Mouse (Mus musculus): ENCODE measurements around the gene Hps1. TPM values are rescaled to one million over a fixed set of nuclear protein-coding genes. Genes with fewer than 3 reads are reported as not detected.

Gene Hps1
- 13.7 and 16.9 TPM in 2 replicates for polyA plus RNA-seq (2016; fragmentation: Nextera tagmentation; extraction: Ambion mirVana)

GRCm38 (mm10) chr19:42779531-42780155, at the start of gene Hps1:
TSS of gene Hps1 (minus strand) at chr19:42779978.
- Histone ChIP-seq H3K9ac (peak within 1 kb of the TSS; percentile 57), H3K4me1 (0 out of 2 replicates have a peak, but pooled peaks cover 4% of the 10 kb centered on the region), H3K4me2 (replicated peaks) (peak within 1 kb of the TSS; percentile 63), H3K27me3 (replicated peaks) (no peaks in the 10 kb centered on the region), H3K36me3 (no peaks in the 10 kb centered on the region), H3K27ac (0 out of 2 replicates have a peak within 1 kb of the TSS, but pooled peaks have one; percentile 15), H3K4me3 (peak within 1 kb of the TSS; percentile 58), H3K9me3 (no peaks in the 10 kb centered on the region)
- peak; percentile 99 for ATAC-seq (ENCODE audit: low FRiP score, low read depth)
- under 1% methylated on average over 43 of the region's 43 CpGs for WGBS

- no peak overlapping the region for H3K27ac ChIP-seq
- H3K27me3 ChIP-seq (replicated peaks) = no peaks in the 10 kb centered on the region
- no peak overlapping the region for H3K4me3 ChIP-seq
- no peaks in the 10 kb centered on the region for H3K9me3 ChIP-seq
- 69% methylated on average over 4 of the region's 4 CpGs for WGBS
- no peaks in the 10 kb centered on the region for H3K36me3 ChIP-seq
- H3K4me1 ChIP-seq = no peaks in the 10 kb centered on the region
- ATAC-seq (ENCODE audit: low FRiP score, low read depth) = no peak
- no peak overlapping the region for H3K4me2 ChIP-seq (replicated peaks)
- H3K9ac ChIP-seq = no peak overlapping the region
These were observed 49.4 kb upstream of the Hps1 start for GRCm38 (mm10) chr19:42829196-42829595.

DNA sequence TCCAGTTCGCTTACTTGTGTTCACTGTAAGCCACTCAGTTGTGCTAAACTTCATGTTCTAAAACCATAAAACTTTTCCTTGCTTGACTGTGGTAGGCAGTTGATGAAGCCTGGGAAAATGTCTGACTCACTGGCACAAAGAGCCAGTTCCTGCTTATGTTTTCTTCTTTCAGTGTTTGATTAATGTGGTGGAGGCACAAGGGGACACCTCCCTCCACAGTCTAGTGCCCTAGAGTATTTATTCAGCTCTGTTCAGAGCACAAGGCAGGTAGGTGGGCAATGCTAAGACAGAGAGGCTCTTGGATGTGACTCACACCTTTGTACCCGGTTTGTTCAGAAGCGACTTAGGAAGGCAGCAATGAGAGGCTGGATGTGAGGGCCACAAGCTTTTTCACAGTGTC, 48.1 kb upstream of the Hps1 start:
- WGBS = 84% methylated on average over 3 of the region's 3 CpGs
- Histone ChIP-seq H3K9me3 (no peaks in the 10 kb centered on the region), H3K27ac (no peak overlapping the region), H3K36me3 (no peaks in the 10 kb centered on the region), H3K9ac (no peak overlapping the region), H3K4me2 (replicated peaks) (no peak overlapping the region), H3K4me3 (no peak overlapping the region), H3K4me1 (no peaks in the 10 kb centered on the region), H3K27me3 (replicated peaks) (no peaks in the 10 kb centered on the region)
- ATAC-seq (ENCODE audit: low FRiP score, low read depth) = no peak

GRCm38 (mm10) chr19:42820109-42820508, 40.3 kb upstream of the Hps1 start:
- H3K27ac ChIP-seq = no peak overlapping the region
- 89% methylated on average over 5 of the region's 5 CpGs for WGBS
- no peak overlapping the region for H3K4me3 ChIP-seq
- no peak overlapping the region for H3K4me2 ChIP-seq (replicated peaks)
- no peak for ATAC-seq (ENCODE audit: low FRiP score, low read depth)
- no peaks in the 10 kb centered on the region for H3K36me3 ChIP-seq
- no peak overlapping the region for H3K9ac ChIP-seq
- H3K4me1 ChIP-seq = no peaks in the 10 kb centered on the region
- no peaks in the 10 kb centered on the region for H3K9me3 ChIP-seq
- no peaks in the 10 kb centered on the region for H3K27me3 ChIP-seq (replicated peaks)

DNA sequence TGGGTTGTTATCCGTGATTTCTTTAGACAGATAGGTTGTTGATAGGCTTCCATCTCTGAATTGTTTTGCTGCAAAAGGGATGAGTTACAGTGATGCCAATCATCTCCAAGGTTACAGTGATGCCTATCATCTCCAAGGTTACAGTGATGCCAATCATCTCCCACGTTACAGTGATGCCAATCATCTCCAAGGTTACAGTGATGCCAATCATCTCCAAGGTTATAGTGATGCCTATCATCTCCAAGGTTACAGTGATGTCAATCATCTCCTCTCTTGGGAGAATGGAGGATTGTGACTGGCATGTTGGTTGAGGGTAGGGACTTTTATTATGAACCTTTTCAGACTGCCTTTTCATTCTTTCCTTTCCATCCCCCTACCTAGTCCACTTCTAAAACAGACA, 38.0 kb upstream of the Hps1 start:
- Histone ChIP-seq H3K27me3 (replicated peaks) (no peaks in the 10 kb centered on the region), H3K36me3 (no peaks in the 10 kb centered on the region), H3K4me1 (no peaks in the 10 kb centered on the region), H3K4me3 (no peak overlapping the region), H3K9me3 (no peaks in the 10 kb centered on the region), H3K4me2 (replicated peaks) (no peak overlapping the region), H3K27ac (no peak overlapping the region), H3K9ac (no peak overlapping the region)
- no peak for ATAC-seq (ENCODE audit: low FRiP score, low read depth)
- WGBS = 79% methylated on average over 2 of the region's 2 CpGs

DNA sequence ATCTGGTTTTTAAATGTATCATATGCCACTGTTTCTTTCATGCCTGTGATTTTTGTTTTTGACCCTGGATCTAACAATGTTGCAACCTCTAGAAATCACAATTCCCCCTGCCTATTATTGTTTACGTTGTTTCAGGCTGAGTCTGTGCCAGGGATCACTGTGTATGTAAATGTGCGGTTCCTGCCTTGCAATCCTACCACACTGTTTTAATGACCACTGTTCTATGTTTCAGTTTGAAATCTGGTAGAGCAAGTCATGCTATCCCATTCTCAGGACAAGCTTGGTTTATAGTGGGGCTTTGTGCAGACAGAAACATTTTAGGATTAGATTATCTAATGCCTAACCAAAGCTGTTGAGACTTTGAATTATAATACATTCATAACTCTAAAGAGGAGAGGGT, 36.5 kb upstream of the Hps1 start:
- Histone ChIP-seq H3K4me3 (no peak overlapping the region), H3K9me3 (no peaks in the 10 kb centered on the region), H3K27ac (no peak overlapping the region), H3K36me3 (no peaks in the 10 kb centered on the region), H3K4me1 (no peaks in the 10 kb centered on the region), H3K27me3 (replicated peaks) (no peaks in the 10 kb centered on the region), H3K9ac (no peak overlapping the region), H3K4me2 (replicated peaks) (no peak overlapping the region)
- WGBS = 93% methylated on average over 2 of the region's 2 CpGs
- no peak for ATAC-seq (ENCODE audit: low FRiP score, low read depth)

- no peak overlapping the region for H3K4me2 ChIP-seq (replicated peaks)
- H3K9ac ChIP-seq = no peak overlapping the region
- no peaks in the 10 kb centered on the region for H3K36me3 ChIP-seq
- no peaks in the 10 kb centered on the region for H3K9me3 ChIP-seq
- no peak overlapping the region for H3K4me3 ChIP-seq
- no peaks in the 10 kb centered on the region for H3K4me1 ChIP-seq
- no peaks in the 10 kb centered on the region for H3K27me3 ChIP-seq (replicated peaks)
- no peak overlapping the region for H3K27ac ChIP-seq
- WGBS = 67% methylated on average over 5 of the region's 5 CpGs
- no peak for ATAC-seq (ENCODE audit: low FRiP score, low read depth)
These were observed 30.4 kb upstream of the Hps1 start for GRCm38 (mm10) chr19:42810140-42810539.

DNA sequence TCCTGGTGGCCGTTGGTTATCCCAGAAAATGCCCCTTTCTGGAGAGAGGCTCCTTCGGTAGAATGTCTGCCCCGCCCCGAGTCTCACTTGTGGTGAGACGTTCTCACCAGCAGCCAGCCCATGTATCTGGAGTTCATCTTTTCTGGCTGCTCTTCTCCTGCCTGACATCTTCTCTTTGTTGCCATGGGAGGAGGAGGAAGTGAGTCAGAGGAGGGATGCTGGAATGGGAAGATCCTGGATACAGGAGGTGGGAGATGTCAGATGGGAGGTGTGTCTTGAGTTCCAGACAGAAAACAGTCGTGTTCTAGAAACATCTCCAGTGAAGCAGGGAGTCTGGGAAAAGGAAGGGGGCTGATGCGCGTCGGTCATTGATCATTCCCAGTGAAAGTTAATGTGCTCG, 29.7 kb upstream of the Hps1 start:
- Histone ChIP-seq H3K9ac (no peak overlapping the region), H3K4me3 (no peak overlapping the region), H3K27ac (no peak overlapping the region), H3K4me1 (no peaks in the 10 kb centered on the region), H3K4me2 (replicated peaks) (no peak overlapping the region), H3K36me3 (no peaks in the 10 kb centered on the region), H3K27me3 (replicated peaks) (no peaks in the 10 kb centered on the region), H3K9me3 (no peaks in the 10 kb centered on the region)
- no peak for ATAC-seq (ENCODE audit: low FRiP score, low read depth)
- WGBS = 89% methylated on average over 10 of the region's 10 CpGs

GRCm38 (mm10) chr19:42797866-42798265, 18.1 kb upstream of the Hps1 start:
- WGBS = 67% methylated on average over 2 of the region's 2 CpGs
- no peak for ATAC-seq (ENCODE audit: low FRiP score, low read depth)

DNA sequence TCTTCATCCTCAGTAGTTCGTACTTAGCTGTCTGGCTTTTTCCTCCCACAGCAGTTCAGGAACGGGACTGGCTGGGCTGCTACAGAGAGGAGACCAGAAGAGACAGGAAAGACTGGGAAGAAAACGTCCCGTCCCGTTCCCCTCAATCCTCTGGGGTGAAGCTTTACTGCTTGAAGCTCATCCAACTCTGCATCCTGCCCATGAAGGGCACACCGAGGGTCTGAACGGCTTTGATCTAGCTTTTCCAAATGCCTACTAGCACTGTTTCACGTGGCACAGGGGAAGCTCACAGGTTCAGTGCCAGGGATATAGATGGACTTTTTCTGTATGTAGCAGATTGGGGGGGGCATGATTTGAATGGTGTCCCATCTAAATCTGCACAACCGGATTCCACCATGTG, 16.0 kb upstream of the Hps1 start:
- Histone ChIP-seq H3K4me3 (no peak overlapping the region), H3K27me3 (replicated peaks) (no peaks in the 10 kb centered on the region; the same call in 1 of the 2 replicates), H3K9me3 (no peaks in the 10 kb centered on the region), H3K9ac (no peak overlapping the region), H3K36me3 (no peaks in the 10 kb centered on the region), H3K4me2 (replicated peaks) (peak overlapping the region; percentile 91), H3K27ac (no peak overlapping the region), H3K4me1 (peaks cover 10% of the 10 kb centered on the region; the same call in 1 of the 2 replicates)
- no peak for ATAC-seq (ENCODE audit: low FRiP score, low read depth)
- 30% methylated on average over 9 of the region's 9 CpGs for WGBS

More at GRCm38 (mm10) chr19:42797866-42798265, 18.1 kb upstream of the Hps1 start:
- H3K4me3 ChIP-seq = no peak overlapping the region
- no peak overlapping the region for H3K4me2 ChIP-seq (replicated peaks)
- H3K9me3 ChIP-seq = no peaks in the 10 kb centered on the region
- no peaks in the 10 kb centered on the region for H3K36me3 ChIP-seq
- no peak overlapping the region for H3K27ac ChIP-seq
- H3K9ac ChIP-seq = no peak overlapping the region
- H3K4me1 ChIP-seq = peaks cover 10% of the 10 kb centered on the region; the same call in 1 of the 2 replicates
- H3K27me3 ChIP-seq (replicated peaks) = no peaks in the 10 kb centered on the region; the same call in 1 of the 2 replicates

DNA sequence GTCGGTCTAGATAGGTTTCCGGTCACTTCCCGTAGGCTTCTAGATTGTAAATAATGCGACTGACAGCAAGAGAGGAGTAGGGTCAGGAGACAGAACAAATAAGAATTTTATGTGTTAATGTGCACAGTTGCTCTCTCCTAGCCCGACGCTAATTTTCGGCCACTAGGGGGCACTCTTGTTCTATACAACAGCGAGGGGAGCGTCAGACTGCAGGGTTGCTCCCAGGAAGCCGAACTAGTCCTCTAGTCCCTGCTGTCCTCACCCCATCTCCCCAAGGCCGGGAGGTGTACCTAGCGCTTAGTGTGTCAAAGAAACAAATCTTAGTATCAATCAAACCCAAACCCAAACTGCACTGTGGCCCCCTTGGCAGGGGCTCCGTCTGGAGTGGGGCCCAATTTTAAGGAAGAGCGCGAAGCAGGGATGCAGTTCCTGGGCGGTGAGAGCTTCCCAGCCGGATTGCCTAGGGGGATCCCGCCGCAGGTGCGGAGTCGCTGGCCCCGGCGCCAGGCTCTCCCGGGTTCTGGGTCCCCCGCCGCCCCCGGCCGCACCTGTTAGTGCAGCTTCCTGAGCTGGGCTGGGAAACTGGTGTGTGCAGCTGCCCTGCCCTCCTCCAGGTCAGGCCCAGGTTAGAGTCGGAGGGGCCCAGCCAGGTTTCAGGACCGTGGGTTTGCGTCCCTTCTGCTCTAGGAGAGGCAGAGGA, 15.3 kb upstream of the Hps1 start:
- no peak overlapping the region for H3K27ac ChIP-seq

DNA sequence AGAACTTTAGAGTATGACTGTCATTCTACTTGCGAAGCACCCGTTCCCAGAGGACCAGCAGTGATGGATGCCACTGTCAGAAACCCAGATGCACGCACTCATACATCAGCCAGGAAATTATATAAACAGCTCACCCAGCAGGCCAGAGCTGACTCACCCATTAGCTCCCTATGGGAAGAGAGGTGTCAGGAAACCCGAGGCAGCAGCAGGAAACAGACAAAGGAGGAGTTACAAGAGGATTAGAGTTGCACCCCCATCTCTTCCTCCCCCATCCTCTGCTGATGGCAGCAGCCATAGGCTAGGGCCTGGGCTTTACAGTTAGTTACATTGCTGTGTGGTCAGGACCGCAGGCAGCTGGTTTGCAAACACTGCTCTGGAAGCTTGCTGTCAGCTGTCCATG, 8.5 kb upstream of the Hps1 start:
- no peaks in the 10 kb centered on the region for H3K4me1 ChIP-seq
- H3K36me3 ChIP-seq = no peaks in the 10 kb centered on the region
- ATAC-seq (ENCODE audit: low FRiP score, low read depth) = no peak
- H3K4me2 ChIP-seq (replicated peaks) = no peak overlapping the region
- no peak overlapping the region for H3K27ac ChIP-seq
- no peak overlapping the region for H3K9ac ChIP-seq
- no peaks in the 10 kb centered on the region for H3K9me3 ChIP-seq
- WGBS = 56% methylated on average over 5 of the region's 5 CpGs
- H3K4me3 ChIP-seq = no peak overlapping the region
- peaks cover 7% of the 10 kb centered on the region; the same call in 1 of the 2 replicates for H3K27me3 ChIP-seq (replicated peaks)

More for the DNA sequence above, 15.3 kb upstream of the Hps1 start:
- peak overlapping the region; percentile 91 for H3K4me2 ChIP-seq (replicated peaks)
- peaks cover 10% of the 10 kb centered on the region; the same call in 1 of the 2 replicates for H3K4me1 ChIP-seq
- H3K27me3 ChIP-seq (replicated peaks) = no peaks in the 10 kb centered on the region; the same call in 1 of the 2 replicates
- peak; percentile 84 for ATAC-seq (ENCODE audit: low FRiP score, low read depth)
- whole genome bisulfite sequencing = 2% methylated on average over 31 of the region's 31 CpGs
- no peaks in the 10 kb centered on the region for H3K9me3 ChIP-seq
- H3K4me3 ChIP-seq = peak overlapping the region; percentile 38
- peak overlapping the region; percentile 47; the same call in 1 of the 2 replicates for H3K9ac ChIP-seq
- H3K36me3 ChIP-seq = no peaks in the 10 kb centered on the region

Data from neural tube, embryonic 12.5 days (tissue).